Mouse (Mus musculus): ENCODE data around the gene Nol10.
A peak's percentile ranks its signal among the peaks of the same experiment; 100 is the strongest.

Gene Nol10

DNA sequence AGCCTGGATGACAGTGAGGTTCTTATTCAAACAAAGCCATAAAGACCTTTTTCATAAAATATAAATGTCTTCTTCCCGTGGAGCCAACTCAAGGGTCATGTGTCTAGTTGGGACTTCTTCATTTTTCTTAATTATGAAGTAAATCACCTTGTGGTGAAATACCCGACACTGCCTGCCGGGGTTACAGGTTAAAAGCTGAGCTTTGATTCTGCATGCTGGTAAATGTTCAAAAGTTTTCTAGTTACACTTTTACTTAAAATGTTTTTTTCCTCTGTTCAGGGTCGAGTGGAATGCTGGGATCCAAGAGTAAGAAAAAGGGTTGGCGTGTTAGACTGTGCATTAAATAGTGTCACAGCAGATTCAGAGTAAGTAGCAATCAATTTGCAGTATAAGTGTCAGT lies 14.1 kb downstream of the Nol10 start:
- DNase-seq (ENCODE audit: low spot score), result no peak

DNA sequence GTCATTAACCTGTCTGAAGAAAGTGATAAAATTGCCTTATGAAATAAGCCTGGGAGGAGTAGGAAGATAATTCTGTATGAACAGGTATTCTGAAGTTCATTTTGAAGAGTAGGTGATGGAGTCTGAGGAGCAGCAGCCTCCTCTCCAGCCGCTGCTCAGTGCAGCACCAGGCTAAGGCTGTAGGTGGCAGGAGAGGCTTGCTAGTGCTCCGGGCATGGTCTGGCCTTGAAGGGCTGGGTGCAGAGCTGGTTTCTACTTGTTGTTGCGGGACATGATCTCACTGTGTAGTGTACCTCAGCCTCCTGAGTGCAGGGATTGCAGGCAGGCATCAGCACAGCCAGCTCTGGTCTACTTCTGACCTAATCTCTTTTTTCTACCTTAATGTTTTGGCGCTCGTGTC lies 18.7 kb downstream of the Nol10 start:
- DNase-seq (ENCODE audit: low spot score), result peak; percentile 56

GRCm38 (mm10) chr12:17369111-17369510 lies 20.9 kb downstream of the Nol10 start:
- no peak for DNase-seq (ENCODE audit: low spot score)

GRCm38 (mm10) chr12:17369551-17370325 lies 21.5 kb downstream of the Nol10 start:
- no peak for DNase-seq (ENCODE audit: low spot score)

DNA sequence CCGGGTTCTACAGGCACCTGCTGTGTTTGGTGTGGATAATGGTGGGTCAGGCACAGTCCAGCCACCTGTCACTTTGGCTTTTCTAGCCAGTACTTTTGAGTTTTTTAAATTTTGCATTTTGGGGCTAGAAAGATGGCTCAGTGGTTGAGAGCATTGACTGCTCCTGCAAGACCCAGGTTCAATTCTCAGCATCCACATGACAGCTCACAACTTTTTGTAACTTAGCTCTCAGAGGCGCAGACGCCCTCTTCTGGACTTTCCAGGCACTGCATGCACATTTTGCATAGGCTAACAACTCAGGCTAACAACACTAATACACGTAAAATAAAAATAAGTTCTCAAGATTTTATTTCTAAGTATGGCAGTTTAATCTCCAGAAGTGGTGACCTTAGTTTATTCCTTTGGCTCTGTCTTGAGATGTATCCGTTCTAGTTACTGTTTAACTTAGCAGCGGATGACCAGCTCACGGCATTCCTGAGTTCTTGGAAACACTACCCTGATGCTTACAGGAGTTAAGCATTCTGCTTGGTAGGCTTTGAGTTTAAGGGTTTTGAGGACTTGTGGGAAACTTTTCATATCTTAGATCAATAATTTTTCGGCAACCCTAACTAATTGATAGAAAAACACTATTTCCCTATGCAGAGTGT lies 23.5 kb downstream of the Nol10 start:
- DNase-seq (ENCODE audit: low spot score), result no peak

DNA sequence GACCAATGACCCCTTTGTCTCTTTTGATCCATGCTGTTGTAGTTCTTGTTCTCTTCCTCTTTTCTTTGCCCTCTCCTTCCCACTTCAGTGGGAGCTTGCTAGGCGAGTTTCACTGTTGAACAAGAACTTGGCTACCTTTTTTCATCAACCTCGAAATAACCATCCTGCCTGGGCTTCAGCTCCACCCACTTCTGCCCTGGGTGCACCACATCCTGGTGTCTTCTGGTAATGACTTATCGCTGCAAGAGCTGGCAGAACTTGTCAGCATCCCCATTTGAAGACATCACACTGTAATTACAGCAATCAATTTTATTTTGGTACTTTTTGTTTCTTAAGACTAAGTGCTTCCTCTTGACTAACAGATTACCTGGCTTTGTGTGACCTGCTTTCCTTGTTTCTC lies 24.4 kb downstream of the Nol10 start:
- DNase-seq (ENCODE audit: low spot score), result no peak

GRCm38 (mm10) chr12:17373470-17373975 lies 25.3 kb downstream of the Nol10 start:
- DNase-seq (ENCODE audit: low spot score), result no peak

DNA sequence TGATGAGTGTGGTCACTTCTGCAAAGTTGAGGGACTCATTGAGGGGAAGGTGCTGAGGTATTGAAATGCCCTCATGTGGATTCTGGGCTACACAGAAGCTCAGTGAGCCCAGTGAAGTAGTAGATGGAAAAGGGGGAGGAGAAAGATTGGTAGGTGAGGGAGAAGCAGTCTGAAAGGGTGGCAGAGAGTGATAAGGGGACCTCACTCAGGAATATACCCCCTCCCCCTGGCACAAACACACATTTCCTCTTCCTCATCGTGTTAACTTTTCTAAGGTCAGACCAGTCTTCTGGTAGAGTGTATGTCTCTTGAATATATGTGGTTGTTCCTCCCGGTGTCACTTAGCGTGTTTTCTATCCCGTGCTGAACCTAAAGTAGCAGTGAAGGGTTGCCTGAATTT lies 27.0 kb downstream of the Nol10 start:
- no peak for DNase-seq (ENCODE audit: low spot score)

DNA sequence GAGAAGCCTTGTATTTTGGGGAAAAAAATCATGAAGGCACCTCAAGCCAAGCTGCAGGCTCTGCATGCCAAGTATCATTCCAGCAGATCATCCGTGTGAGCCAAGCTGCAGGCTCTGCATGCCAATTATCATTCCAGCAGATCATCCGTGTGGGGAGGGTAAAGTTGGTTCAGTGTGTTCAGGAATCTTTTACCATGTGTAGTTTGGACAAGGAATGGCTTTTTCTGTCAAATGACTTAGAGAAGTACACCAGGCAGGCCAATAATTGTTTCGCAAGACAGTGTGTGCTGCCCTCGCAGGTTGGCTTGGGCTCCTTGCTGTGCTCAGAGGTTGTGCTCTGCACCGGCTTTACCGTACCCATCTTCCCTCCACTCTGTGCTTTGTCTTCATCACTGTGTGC lies 28.3 kb downstream of the Nol10 start:
- DNase-seq (ENCODE audit: low spot score), result no peak

DNA sequence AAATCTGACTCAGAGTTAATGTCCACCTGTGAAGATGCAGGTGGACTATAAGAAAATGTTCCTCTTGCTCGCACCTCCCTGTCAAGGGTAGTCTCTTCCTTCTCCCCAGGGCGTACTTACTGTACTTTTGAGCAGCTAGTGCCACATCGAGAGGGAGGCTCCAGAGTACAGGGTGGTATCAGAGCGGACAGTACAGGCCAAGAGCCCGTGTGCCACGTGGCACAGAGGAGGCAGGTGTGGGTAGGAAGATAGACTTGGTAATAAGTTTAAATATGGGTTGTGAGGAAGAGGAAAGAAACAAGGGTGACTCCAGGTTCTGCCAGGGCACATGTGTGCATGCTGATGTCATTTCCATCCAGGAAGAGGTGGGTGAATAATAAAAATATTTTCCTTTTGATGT lies 32.7 kb downstream of the Nol10 start:
- DNase-seq (ENCODE audit: low spot score), result no peak

- no peak for DNase-seq (ENCODE audit: low spot score)
Measured at GRCm38 (mm10) chr12:17382759-17383158, 34.5 kb downstream of the Nol10 start.

- DNase-seq (ENCODE audit: low spot score), result no peak
Measured at GRCm38 (mm10) chr12:17386896-17387295, 38.6 kb downstream of the Nol10 start.

DNA sequence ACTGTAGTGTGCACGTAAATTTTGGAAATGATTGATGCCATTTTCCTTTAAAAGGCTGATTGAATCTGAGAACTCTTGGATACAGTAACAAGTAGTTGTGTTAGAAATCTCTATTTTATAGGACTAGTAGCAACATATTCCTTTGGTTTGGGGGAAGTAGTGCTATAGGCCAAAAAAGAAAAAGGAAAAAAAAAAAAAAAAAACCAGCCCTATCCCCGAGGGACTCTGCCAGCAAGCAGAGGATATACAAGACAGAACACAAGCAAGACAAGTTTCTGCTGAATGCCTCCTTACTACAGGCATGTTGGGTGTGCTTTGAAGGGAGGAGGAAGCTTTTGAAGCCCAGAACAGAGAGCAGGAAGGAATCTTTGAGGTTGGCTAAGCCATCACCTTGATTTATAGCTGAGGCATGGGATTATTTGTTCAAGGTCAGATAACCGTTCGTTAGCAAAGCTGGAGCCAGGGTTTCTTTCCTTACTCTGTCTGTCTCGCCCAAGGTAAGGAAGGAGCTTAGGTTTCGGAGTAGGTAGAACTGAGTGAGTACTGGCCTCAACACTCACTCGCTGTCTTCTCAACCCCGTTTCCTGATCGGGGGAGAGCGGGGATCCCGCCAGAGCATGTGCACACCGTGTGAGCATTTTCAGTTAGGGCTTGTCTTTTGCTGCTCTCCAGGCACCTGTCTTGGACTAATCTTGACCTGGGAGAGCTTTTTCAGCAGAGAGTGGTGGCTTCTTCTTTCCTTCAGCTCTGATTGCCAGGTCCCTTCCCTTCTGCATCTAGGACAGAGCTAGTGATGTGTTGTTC lies 39.3 kb downstream of the Nol10 start:
- no peak for DNase-seq (ENCODE audit: low spot score)

DNA sequence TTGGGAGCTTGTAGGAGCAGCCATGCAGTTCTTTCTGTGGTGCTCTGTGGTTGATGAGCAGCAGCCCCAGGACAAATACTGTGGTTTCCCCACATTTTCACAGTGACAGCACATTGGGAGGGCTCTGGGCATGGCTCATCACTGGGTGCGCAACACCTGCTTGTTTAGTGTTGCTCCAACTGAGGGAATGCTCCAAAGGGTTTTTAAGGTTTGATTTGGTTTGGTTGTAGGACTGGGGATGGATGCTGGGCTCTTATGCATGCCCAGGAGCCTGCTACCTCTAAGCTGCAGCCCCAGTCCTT lies 39.8 kb downstream of the Nol10 start:
- no peak for DNase-seq (ENCODE audit: low spot score)

- no peak for DNase-seq (ENCODE audit: low spot score)
Measured at GRCm38 (mm10) chr12:17390036-17390435, 41.8 kb downstream of the Nol10 start.

DNA sequence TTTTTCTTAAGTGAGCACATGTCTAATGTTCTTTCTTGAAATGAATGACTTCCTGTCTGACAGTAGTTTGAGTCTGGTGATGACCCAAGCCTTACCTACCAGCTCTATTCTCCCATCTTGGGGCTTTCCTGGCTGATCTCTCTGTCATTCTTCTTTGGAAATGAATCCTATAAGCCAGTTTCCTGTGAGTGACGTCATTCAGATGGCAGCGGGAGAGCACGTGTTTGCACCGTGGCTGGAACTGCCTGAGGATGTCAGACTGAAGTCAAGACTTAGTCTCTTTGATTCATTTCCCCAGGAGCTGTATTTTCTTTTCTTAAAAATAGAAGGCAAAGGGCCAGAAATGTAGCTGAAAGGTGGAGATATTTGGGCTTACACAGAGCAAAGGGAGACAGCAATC lies 42.3 kb downstream of the Nol10 start:
- no peak for DNase-seq (ENCODE audit: low spot score)

- no peak for DNase-seq (ENCODE audit: low spot score)
Measured at GRCm38 (mm10) chr12:17393148-17393547, 44.9 kb downstream of the Nol10 start.

DNA sequence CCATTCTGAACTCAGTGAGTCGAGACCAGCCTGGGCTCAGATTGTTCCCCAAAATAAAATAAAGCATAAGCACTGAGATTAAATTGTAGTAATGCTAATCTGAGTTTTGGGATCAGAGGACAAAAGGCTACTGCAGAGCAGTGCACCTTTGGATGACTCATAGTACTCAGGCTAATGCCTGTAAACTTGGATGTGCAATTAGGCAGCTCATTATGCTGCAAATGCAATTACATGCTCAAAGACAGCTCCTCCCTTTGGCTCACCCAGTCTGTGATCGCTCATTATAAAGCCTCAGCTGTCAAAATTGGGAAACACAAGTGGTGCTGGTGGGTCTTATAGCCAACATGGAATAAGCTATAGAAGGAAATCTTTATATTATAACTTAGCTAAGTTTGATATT lies 48.9 kb downstream of the Nol10 start:
- DNase-seq (ENCODE audit: low spot score), result peak; percentile 6

GRCm38 (mm10) chr12:17401419-17401818 lies 53.2 kb downstream of the Nol10 start:
- DNase-seq (ENCODE audit: low spot score), result no peak

DNA sequence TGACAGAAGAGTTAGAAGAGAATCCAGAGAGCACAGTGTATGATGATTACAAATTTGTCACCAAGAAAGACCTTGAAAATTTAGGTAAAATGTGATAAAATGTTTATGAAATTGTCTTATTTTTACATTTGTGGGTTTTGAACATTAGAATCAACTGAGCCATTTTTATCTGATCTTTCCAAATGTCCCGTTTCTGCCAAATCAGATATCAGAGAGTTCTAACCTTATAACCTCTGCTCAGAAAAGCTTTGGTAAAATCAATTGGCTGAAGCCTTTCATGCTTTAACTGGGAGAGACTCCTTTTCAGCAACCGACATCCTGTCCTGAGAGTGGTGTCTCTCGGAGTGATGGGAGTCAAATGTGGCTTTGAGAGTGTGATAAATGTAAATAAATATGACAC lies 53.9 kb downstream of the Nol10 start:
- DNase-seq (ENCODE audit: low spot score), result no peak

- DNase-seq (ENCODE audit: low spot score), result no peak
Measured at GRCm38 (mm10) chr12:17403998-17404397, 55.7 kb downstream of the Nol10 start.

DNA sequence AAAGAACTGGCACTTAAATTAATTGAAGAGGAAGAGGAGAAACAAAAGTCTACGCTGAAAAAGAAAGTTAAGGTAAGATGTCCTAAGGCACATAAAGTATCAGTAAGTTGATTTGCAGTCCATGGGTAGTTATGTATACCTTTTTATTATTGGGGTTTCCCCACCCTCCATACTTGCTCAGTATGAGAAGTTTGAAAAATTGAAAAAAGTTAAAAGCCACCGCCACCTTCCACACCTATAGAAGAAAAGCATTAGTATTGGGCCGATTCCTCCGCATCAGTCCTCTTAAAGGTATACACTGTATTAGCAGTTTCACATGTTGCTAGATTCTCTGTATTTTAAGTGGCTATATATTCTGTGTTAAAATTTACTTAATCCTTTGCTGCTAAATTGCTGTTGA lies 58.6 kb downstream of the Nol10 start:
- DNase-seq (ENCODE audit: low spot score), result no peak

GRCm38 (mm10) chr12:17408312-17408711 lies 60.1 kb downstream of the Nol10 start:
- DNase-seq (ENCODE audit: low spot score), result no peak
